Mouse (Mus musculus): ENCODE measurements at regions not wholly inside any gene's neighbourhood (a gene's known extent, or its start where the extent isn't known, plus 50 kb on each side); places are given as distances from the start of the nearest gene placed in this dataset.

DNA sequence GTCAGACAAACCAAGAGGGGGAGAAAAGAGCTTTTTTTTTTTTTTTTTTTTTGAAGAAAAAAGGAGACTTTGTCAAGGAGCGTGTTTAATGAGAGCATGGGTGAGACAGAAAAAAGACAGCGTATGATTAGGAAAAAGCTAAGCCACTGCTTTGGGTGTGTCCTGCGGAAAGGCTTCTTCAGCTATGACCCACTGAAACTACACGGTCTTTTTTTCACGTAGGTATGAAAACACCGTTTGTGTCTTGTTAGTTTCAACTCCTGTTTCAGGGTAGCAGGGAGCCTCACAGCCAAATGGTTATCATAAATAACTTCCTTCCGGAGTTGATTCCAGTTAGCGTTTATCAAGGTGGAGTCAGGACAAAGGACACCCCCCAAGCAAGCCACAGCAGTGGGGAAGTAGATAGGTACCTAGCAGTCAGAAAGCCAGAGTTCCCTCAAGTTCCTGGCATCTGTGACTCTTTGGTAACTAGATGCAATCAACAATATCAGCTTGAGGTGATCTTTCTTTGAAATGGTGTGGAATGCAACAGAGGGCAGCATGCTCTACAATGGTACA is 143.2 kb upstream of the Tent5a start:
- ATAC-seq, result no peak
- Histone ChIP-seq H3K36me3 (ENCODE audit: control insufficient read depth, insufficient read depth) (no peaks in the 10 kb centered on the region), H3K9ac (replicated peaks; ENCODE audit: low read depth, low read length) (no peak overlapping the region), H3K27ac (ENCODE audit: low read length) (no peak overlapping the region), H3K4me3 (replicated peaks; ENCODE audit: low read length) (no peak overlapping the region), H3K4me2 (ENCODE audit: low read length) (no peak overlapping the region), H3K9me3 (ENCODE audit: control insufficient read depth, low read length) (no peaks in the 10 kb centered on the region), H3K4me1 (replicated peaks; ENCODE audit: control insufficient read depth, insufficient read depth, low read length) (no peaks in the 10 kb centered on the region), H3K27me3 (replicated peaks; ENCODE audit: control insufficient read depth, insufficient read depth, low read length) (no peaks in the 10 kb centered on the region)
- 87% methylated on average over 8 of the region's 8 CpGs for WGBS

DNA sequence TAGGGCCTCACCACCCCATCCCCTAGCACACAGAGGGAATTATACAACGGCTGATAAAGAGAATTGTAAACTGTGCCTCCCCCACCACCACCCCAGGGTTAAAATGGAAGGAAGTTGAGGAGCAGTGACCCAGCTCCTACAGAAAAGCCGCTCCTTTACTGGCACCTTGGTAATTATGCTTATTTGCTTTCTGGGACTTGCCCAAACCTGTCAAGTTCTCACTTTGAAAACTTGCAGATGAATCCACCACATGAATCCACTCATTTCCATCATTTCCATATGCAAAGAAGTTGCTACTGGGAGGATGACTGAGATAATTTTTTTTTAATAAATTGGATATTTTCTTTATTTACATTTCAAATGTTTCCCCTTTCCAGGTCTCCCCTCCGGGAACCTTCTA is 142.1 kb upstream of the Tent5a start:
- H3K4me2 ChIP-seq (ENCODE audit: low read length), result no peak overlapping the region
- H3K9ac ChIP-seq (replicated peaks; ENCODE audit: low read depth, low read length), result no peak overlapping the region
- WGBS, result 71% methylated on average over 3 of the region's 3 CpGs
- H3K4me3 ChIP-seq (replicated peaks; ENCODE audit: low read length), result no peak overlapping the region
- no peaks in the 10 kb centered on the region for H3K27me3 ChIP-seq (replicated peaks; ENCODE audit: control insufficient read depth, insufficient read depth, low read length)
- H3K4me1 ChIP-seq (replicated peaks; ENCODE audit: control insufficient read depth, insufficient read depth, low read length), result no peaks in the 10 kb centered on the region
- no peak overlapping the region for H3K27ac ChIP-seq (ENCODE audit: low read length)
- no peaks in the 10 kb centered on the region for H3K36me3 ChIP-seq (ENCODE audit: control insufficient read depth, insufficient read depth)
- no peak for ATAC-seq
- no peaks in the 10 kb centered on the region for H3K9me3 ChIP-seq (ENCODE audit: control insufficient read depth, low read length)

DNA sequence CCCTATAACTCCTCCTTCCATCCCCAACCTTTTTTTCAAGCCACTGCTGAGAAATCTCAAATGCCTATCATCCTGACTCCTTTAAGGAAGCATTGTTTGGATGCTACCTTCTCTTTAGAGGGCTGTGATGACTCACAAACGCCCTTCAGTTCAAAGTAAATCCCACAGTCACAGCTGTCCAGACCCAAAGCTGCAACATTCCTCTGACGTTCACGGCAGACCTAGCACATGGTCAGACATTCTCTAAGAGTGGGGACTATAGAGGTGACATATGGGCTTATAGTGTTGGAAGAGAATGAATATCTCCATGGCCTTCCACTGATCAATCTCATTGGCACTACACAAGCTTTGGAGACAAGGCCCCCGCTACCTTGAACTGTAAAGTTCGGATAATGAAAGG is 139.5 kb upstream of the Tent5a start:
- H3K36me3 ChIP-seq (ENCODE audit: control insufficient read depth, insufficient read depth), result no peaks in the 10 kb centered on the region
- H3K27me3 ChIP-seq (replicated peaks; ENCODE audit: control insufficient read depth, insufficient read depth, low read length), result no peaks in the 10 kb centered on the region
- H3K9me3 ChIP-seq (ENCODE audit: control insufficient read depth, low read length), result no peaks in the 10 kb centered on the region
- no peak overlapping the region for H3K4me2 ChIP-seq (ENCODE audit: low read length)
- H3K27ac ChIP-seq (ENCODE audit: low read length), result no peak overlapping the region
- H3K4me3 ChIP-seq (replicated peaks; ENCODE audit: low read length), result no peak overlapping the region
- no peak overlapping the region for H3K9ac ChIP-seq (replicated peaks; ENCODE audit: low read depth, low read length)
- 81% methylated on average over 5 of the region's 5 CpGs for WGBS
- no peak for ATAC-seq
- no peaks in the 10 kb centered on the region for H3K4me1 ChIP-seq (replicated peaks; ENCODE audit: control insufficient read depth, insufficient read depth, low read length)

DNA sequence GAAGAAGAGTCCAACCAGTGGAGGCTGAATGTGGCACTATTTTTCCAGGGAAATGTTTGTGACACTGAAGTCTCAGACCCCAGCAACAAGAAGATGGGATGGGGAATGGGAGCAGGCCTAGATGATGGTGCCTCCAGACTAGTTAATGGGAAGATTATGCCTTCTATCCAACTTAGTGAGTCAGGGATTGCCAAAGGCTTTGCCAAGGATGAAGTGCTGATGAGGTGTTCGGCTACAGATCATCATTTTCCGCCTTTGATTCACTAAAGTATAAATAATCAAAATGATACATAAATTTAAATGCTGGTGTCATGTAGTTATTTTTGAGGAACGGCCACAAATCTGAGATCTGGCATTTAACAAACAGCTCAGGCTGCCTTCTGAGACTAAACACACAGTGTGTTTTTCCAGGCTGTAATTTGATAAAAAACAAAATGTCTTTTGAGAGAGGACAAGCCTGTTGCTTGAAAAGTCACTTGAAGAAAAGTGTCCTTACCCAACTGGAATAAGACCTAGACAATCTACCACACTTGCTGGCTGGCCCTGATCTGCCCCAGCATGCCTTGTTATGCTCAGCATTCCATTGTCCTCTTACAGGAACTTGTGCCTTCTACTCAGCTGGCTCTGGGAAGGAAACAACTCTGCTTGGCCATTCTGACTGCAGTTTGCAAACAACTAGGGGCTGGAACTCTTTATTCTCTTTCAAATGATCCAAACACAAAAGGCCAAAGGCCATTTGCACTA is 132.1 kb upstream of the Tent5a start:
- no peaks in the 10 kb centered on the region for H3K36me3 ChIP-seq (ENCODE audit: control insufficient read depth, insufficient read depth)
- no peaks in the 10 kb centered on the region for H3K27me3 ChIP-seq (replicated peaks; ENCODE audit: control insufficient read depth, insufficient read depth, low read length)
- WGBS, result 94% methylated on average over 3 of the region's 3 CpGs
- H3K27ac ChIP-seq (ENCODE audit: low read length), result no peak overlapping the region
- no peak for ATAC-seq
- no peaks in the 10 kb centered on the region for H3K9me3 ChIP-seq (ENCODE audit: control insufficient read depth, low read length)
- H3K4me2 ChIP-seq (ENCODE audit: low read length), result no peak overlapping the region
- H3K4me3 ChIP-seq (replicated peaks; ENCODE audit: low read length), result no peak overlapping the region
- H3K4me1 ChIP-seq (replicated peaks; ENCODE audit: control insufficient read depth, insufficient read depth, low read length), result no peaks in the 10 kb centered on the region
- no peak overlapping the region for H3K9ac ChIP-seq (replicated peaks; ENCODE audit: low read depth, low read length)

DNA sequence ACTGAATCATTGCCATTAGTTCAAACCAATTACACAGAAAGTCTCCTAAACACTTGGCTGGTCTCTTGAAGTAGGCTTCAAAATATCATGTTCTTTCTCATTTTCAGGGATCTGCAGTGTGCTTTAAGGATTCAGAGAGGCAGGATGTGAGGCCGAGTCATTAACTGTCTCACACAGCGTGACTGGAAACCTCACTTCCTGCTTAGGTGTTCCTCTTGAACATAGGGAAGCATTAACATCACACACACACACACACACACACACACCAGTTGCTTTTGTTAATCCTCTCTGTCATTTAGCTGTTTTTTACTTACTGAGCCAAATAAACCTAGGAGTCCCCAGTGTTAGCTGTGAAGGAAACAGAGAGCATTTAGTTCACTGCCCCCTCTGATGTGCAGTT is 131.2 kb upstream of the Tent5a start:
- no peak overlapping the region for H3K4me3 ChIP-seq (replicated peaks; ENCODE audit: low read length)
- no peaks in the 10 kb centered on the region for H3K36me3 ChIP-seq (ENCODE audit: control insufficient read depth, insufficient read depth)
- 85% methylated on average over 2 of the region's 2 CpGs for WGBS
- H3K9ac ChIP-seq (replicated peaks; ENCODE audit: low read depth, low read length), result no peak overlapping the region
- no peaks in the 10 kb centered on the region for H3K27me3 ChIP-seq (replicated peaks; ENCODE audit: control insufficient read depth, insufficient read depth, low read length)
- H3K4me2 ChIP-seq (ENCODE audit: low read length), result no peak overlapping the region
- no peaks in the 10 kb centered on the region for H3K9me3 ChIP-seq (ENCODE audit: control insufficient read depth, low read length)
- no peaks in the 10 kb centered on the region for H3K4me1 ChIP-seq (replicated peaks; ENCODE audit: control insufficient read depth, insufficient read depth, low read length)
- no peak for ATAC-seq
- H3K27ac ChIP-seq (ENCODE audit: low read length), result no peak overlapping the region

DNA sequence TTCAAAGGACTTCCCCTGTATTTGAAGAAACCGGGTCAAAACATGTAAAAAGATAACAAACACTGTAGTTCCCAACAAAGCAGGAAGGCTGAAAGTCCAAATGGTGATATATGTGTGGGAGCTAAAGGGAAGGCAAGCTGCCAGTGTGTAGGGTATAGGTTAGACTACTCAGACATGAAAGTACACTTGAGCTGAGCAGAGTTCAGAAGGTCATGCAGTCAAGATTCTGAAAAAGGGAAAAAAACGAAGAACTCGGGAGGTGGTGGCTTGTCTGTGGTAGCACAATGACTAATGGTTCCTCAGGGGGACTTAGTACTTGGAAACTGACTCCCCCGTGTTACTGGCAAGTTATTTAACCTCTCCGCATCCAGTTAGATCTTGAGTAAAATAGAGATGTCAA is 130.3 kb upstream of the Tent5a start:
- H3K9me3 ChIP-seq (ENCODE audit: control insufficient read depth, low read length), result no peaks in the 10 kb centered on the region
- no peak overlapping the region for H3K27ac ChIP-seq (ENCODE audit: low read length)
- H3K4me3 ChIP-seq (replicated peaks; ENCODE audit: low read length), result no peak overlapping the region
- no peaks in the 10 kb centered on the region for H3K4me1 ChIP-seq (replicated peaks; ENCODE audit: control insufficient read depth, insufficient read depth, low read length)
- no peak overlapping the region for H3K4me2 ChIP-seq (ENCODE audit: low read length)
- H3K27me3 ChIP-seq (replicated peaks; ENCODE audit: control insufficient read depth, insufficient read depth, low read length), result no peaks in the 10 kb centered on the region
- no peak overlapping the region for H3K9ac ChIP-seq (replicated peaks; ENCODE audit: low read depth, low read length)
- H3K36me3 ChIP-seq (ENCODE audit: control insufficient read depth, insufficient read depth), result no peaks in the 10 kb centered on the region
- ATAC-seq, result no peak
- WGBS, result 81% methylated on average over 5 of the region's 5 CpGs

DNA sequence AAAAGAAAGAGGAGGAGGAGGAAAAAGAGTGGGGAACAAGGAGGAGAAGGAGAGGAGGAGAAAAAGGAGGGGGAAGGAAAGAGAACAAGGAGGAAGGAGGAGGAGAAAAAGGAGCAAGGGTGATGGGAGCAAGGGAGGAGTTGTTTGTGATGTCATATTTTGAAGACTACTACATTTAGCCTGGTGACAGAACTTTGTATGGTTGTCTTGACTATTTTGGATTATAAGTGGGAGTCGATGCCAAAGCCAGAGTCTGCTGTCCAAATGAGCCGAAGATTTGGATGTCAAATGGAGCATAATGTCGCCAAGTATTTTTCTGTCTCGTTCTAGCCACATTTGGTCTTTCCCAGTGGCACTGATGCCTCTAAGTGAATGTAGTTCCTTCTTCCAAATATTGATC is 128.2 kb upstream of the Tent5a start:
- no peak overlapping the region for H3K4me3 ChIP-seq (replicated peaks; ENCODE audit: low read length)
- 73% methylated on average over 4 of the region's 4 CpGs for WGBS
- peak; percentile 33; the same call in 1 of the 2 replicates for ATAC-seq

DNA sequence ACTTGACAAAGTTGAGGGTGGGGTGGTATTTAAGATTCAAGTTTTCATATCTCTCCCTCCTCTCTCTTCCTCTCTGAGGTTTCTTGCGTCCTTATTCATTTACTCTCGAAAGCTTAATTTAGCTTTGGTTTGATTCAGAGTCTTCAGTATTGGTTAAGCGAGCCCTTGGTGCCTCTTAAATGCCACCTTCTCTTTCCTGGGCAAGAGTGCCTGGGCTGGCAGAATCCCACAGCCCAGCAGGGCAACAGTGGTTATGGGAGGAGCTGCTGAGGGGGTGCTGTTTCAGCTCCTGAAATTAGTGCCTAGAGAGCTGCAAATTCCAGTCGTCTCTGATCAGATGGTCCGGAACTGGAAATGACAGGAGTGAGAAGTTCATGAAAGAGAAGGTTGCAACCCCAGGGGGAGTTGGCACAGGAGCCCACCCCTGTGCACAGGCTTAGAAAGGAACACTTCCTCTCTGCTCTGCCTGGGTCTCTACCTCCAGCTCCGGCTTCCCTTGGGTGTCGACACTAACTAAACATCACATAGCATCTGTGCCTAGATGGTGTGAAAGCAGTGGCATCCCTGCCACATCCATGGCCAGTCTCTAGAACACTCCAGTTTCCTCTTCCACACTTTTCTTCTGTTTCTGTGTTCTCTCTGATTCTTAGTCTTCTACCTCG is 125.2 kb upstream of the Tent5a start:
- H3K4me1 ChIP-seq (replicated peaks; ENCODE audit: control insufficient read depth, insufficient read depth, low read length), result no peaks in the 10 kb centered on the region
- no peaks in the 10 kb centered on the region for H3K36me3 ChIP-seq (ENCODE audit: control insufficient read depth, insufficient read depth)
- no peaks in the 10 kb centered on the region for H3K27me3 ChIP-seq (replicated peaks; ENCODE audit: control insufficient read depth, insufficient read depth, low read length)
- no peak overlapping the region for H3K4me2 ChIP-seq (ENCODE audit: low read length)
- H3K9me3 ChIP-seq (ENCODE audit: control insufficient read depth, low read length), result no peaks in the 10 kb centered on the region
- 81% methylated on average over 8 of the region's 8 CpGs for WGBS
- no peak overlapping the region for H3K9ac ChIP-seq (replicated peaks; ENCODE audit: low read depth, low read length)
- ATAC-seq, result no peak
- H3K27ac ChIP-seq (ENCODE audit: low read length), result no peak overlapping the region
- H3K4me3 ChIP-seq (replicated peaks; ENCODE audit: low read length), result no peak overlapping the region

More for the DNA sequence above, 128.2 kb upstream of the Tent5a start:
- H3K4me1 ChIP-seq (replicated peaks; ENCODE audit: control insufficient read depth, insufficient read depth, low read length), result no peaks in the 10 kb centered on the region
- no peak overlapping the region for H3K27ac ChIP-seq (ENCODE audit: low read length)
- H3K36me3 ChIP-seq (ENCODE audit: control insufficient read depth, insufficient read depth), result no peaks in the 10 kb centered on the region
- H3K27me3 ChIP-seq (replicated peaks; ENCODE audit: control insufficient read depth, insufficient read depth, low read length), result no peaks in the 10 kb centered on the region
- H3K4me2 ChIP-seq (ENCODE audit: low read length), result no peak overlapping the region
- H3K9me3 ChIP-seq (ENCODE audit: control insufficient read depth, low read length), result no peaks in the 10 kb centered on the region
- H3K9ac ChIP-seq (replicated peaks; ENCODE audit: low read depth, low read length), result no peak overlapping the region

DNA sequence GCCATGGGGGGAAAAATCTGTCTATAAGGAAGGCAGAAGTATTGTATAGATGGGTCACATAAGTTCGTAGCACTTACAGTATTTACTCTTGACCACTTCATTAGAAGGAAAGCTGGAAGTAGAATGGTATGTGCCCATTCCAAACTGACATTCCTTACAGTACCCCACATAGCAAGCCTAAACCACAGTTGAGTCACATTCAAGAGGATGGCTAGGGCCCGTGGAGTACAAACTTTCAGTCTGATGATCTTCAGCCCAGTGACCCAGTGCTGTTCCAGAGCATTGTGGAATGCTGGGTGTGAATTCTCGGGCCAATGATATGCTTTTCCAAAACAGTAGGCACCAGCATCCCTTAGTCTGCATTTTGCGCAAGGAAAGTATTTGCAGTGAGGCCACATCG is 124.2 kb upstream of the Tent5a start:
- Histone ChIP-seq H3K36me3 (ENCODE audit: control insufficient read depth, insufficient read depth) (no peaks in the 10 kb centered on the region), H3K9ac (replicated peaks; ENCODE audit: low read depth, low read length) (no peak overlapping the region), H3K27ac (ENCODE audit: low read length) (no peak overlapping the region), H3K4me1 (replicated peaks; ENCODE audit: control insufficient read depth, insufficient read depth, low read length) (no peaks in the 10 kb centered on the region), H3K4me2 (ENCODE audit: low read length) (no peak overlapping the region), H3K27me3 (replicated peaks; ENCODE audit: control insufficient read depth, insufficient read depth, low read length) (no peaks in the 10 kb centered on the region), H3K9me3 (ENCODE audit: control insufficient read depth, low read length) (no peaks in the 10 kb centered on the region), H3K4me3 (replicated peaks; ENCODE audit: low read length) (no peak overlapping the region)
- 91% methylated on average over 5 of the region's 5 CpGs for WGBS
- no peak for ATAC-seq
